12 mouse cellular contexts compared by ENCODE assay signal in the genomic region with DNA sequence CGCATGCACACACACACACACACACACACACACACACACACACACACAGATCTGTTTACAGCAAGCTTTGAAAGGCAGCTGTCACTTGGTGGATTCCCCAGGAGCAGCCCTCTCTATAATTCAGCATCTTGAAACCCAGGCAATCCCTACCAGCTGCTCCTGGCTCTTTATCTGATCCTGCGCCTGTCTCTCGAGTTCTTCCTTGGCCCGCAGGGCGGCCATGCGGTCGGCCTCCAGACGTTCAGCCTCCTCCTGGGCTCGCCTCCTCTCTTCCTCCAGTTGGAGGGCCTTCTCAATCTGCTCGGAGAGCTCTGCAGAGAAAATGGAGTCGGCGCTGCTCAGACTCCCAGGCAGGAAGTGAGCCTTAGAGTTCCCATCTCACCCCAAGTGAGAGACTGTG. TPM values are rescaled to one million over a fixed set of nuclear protein-coding genes. Genes with fewer than 3 reads are reported as not detected.
A peak's percentile ranks its signal among the peaks of the same experiment; 100 is the strongest.
DNase-seq lines count a peak whose midpoint lies in the region; ATAC-seq and TF ChIP-seq lines count a peak whose summit lies in the region.
"Had no signal": no experiment of that assay in that cellular context is flagged by ENCODE, and none has a peak within 500 bp of the region (broad histone marks: within the 10 kb centered on the region; RNA-seq: fewer than 3 reads in every experiment).

No protein-coding gene starts in this region.

- H3K36me3 ChIP-seq in midbrain, embryonic 12.5 days: peaks cover 18% of the 10 kb centered on the region
- 0 out of 2 replicates have a peak, but pooled peaks cover 3% of the 10 kb centered on the region for H3K36me3 ChIP-seq in midbrain, embryonic 14.5 days (ENCODE audit: control insufficient read depth, insufficient read depth, low read length)
- peaks cover 53% of the 10 kb centered on the region for H3K36me3 ChIP-seq in embryonic facial prominence, embryonic 10.5 days (replicated peaks)
- peaks cover 23% of the 10 kb centered on the region for H3K36me3 ChIP-seq in lung, postnatal 0 days (ENCODE audit: insufficient read depth, low read length)

- no peak for ATAC-seq in midbrain, embryonic 12.5 days (ENCODE audit: low FRiP score, low read depth)
- ATAC-seq in midbrain, embryonic 14.5 days (ENCODE audit: low FRiP score, low TSS enrichment): no peak
- ATAC-seq in lung, postnatal 0 days: no peak
- ATAC-seq: inflammation-experienced regulatory T-cells, adult 6 months had no signal

- peak; percentile 11 for DNase-seq in heart, postnatal 4 days
- no peak for DNase-seq in heart, postnatal 10 days
- no peak for DNase-seq in midbrain, embryonic 14.5 days
- DNase-seq in embryonic facial prominence, embryonic 10.5 days (ENCODE audit: low spot score): no peak
- peak; percentile 52 to 54 for DNase-seq in layer of hippocampus, adult 2 months (ENCODE audit: low spot score in 2 of 2)
- no peak for DNase-seq in lung, postnatal 0 days (ENCODE audit: low spot score)
- no peak for DNase-seq in frontal cortex, postnatal 10 days (ENCODE audit: low spot score in 2 of 2)
- DNase-seq: cerebellum, postnatal 14 days had no signal

- no peak overlapping the region for H3K4me2 ChIP-seq in midbrain, embryonic 12.5 days (replicated peaks)
- H3K4me2 ChIP-seq in midbrain, embryonic 14.5 days (ENCODE audit: low read length): no peak overlapping the region
- no peak overlapping the region for H3K4me2 ChIP-seq in lung, postnatal 0 days (replicated peaks; ENCODE audit: low read depth, low read length)
- H3K4me2 ChIP-seq: liver, embryonic 15.5 days had no signal

- no peak overlapping the region for H3K4me3 ChIP-seq in midbrain, embryonic 12.5 days
- H3K4me3 ChIP-seq in midbrain, embryonic 14.5 days (replicated peaks; ENCODE audit: low read depth, low read length): no peak overlapping the region
- no peak overlapping the region for H3K4me3 ChIP-seq in embryonic facial prominence, embryonic 10.5 days
- H3K4me3 ChIP-seq in layer of hippocampus, adult 2 months: no peak overlapping the region
- no peak overlapping the region for H3K4me3 ChIP-seq in lung, postnatal 0 days (ENCODE audit: low read depth, low read length)
- H3K4me3 ChIP-seq: liver, embryonic 15.5 days; megakaryocyte, embryonic 14.5 days had no signal

- no peaks in the 10 kb centered on the region for H3K9me3 ChIP-seq in midbrain, embryonic 12.5 days
- no peaks in the 10 kb centered on the region for H3K9me3 ChIP-seq in midbrain, embryonic 14.5 days (ENCODE audit: control insufficient read depth, low read length)
- no peaks in the 10 kb centered on the region for H3K9me3 ChIP-seq in embryonic facial prominence, embryonic 10.5 days
- no peaks in the 10 kb centered on the region for H3K9me3 ChIP-seq in lung, postnatal 0 days (ENCODE audit: low read length)
- H3K9me3 ChIP-seq: liver, embryonic 15.5 days; megakaryocyte, embryonic 14.5 days had no signal

- intact Hi-C loops in heart, postnatal 10 days (cut with DNase I): no loop called here

- H3K27ac ChIP-seq in midbrain, embryonic 12.5 days (replicated peaks): peak overlapping the region; percentile 49; the same call in 1 of the 2 replicates
- H3K27ac ChIP-seq in midbrain, embryonic 14.5 days (replicated peaks; ENCODE audit: low read depth, low read length): no peak overlapping the region
- H3K27ac ChIP-seq in embryonic facial prominence, embryonic 10.5 days (replicated peaks): peak overlapping the region; percentile 12; the same call in 1 of the 2 replicates
- peak overlapping the region; percentile 10; the same call in 1 of the 2 replicates for H3K27ac ChIP-seq in layer of hippocampus, adult 2 months
- no peak overlapping the region for H3K27ac ChIP-seq in lung, postnatal 0 days (ENCODE audit: low read length)
- H3K27ac ChIP-seq: liver, embryonic 15.5 days had no signal

- TF ChIP-seq CTCF in layer of hippocampus, adult 2 months (conservative IDR thresholded peaks at IDR 0.05): no peak
- TF ChIP-seq CTCF in lung, postnatal 0 days (IDR thresholded peaks at IDR 0.05): no peak

- 78% methylated on average over 12 of the region's 12 CpGs for WGBS in midbrain, embryonic 12.5 days
- WGBS in midbrain, embryonic 14.5 days: 69% methylated on average over 12 of the region's 12 CpGs
- WGBS in embryonic facial prominence, embryonic 10.5 days: 82% methylated on average over 12 of the region's 12 CpGs
- 84% methylated on average over 12 of the region's 12 CpGs for WGBS in lung, postnatal 0 days

- TF ChIP-seq EP300 in lung, postnatal 0 days (IDR thresholded peaks at IDR 0.05): no peak

- no peak overlapping the region for H3K9ac ChIP-seq in midbrain, embryonic 12.5 days (replicated peaks)
- H3K9ac ChIP-seq in midbrain, embryonic 14.5 days (replicated peaks; ENCODE audit: low read length): no peak overlapping the region
- H3K9ac ChIP-seq in lung, postnatal 0 days (replicated peaks; ENCODE audit: low read depth): no peak overlapping the region
- H3K9ac ChIP-seq: liver, embryonic 15.5 days had no signal

- H3K4me1 ChIP-seq in midbrain, embryonic 12.5 days: peaks cover 59% of the 10 kb centered on the region
- peaks cover 27% of the 10 kb centered on the region for H3K4me1 ChIP-seq in midbrain, embryonic 14.5 days (ENCODE audit: control insufficient read depth, insufficient read depth, low read length)
- peaks cover 74% of the 10 kb centered on the region for H3K4me1 ChIP-seq in embryonic facial prominence, embryonic 10.5 days
- peaks cover 11% of the 10 kb centered on the region; the same call in 1 of the 2 replicates for H3K4me1 ChIP-seq in lung, postnatal 0 days (ENCODE audit: insufficient read depth, low read depth, low read length)

- peaks cover 32% of the 10 kb centered on the region for H3K27me3 ChIP-seq in midbrain, embryonic 12.5 days
- H3K27me3 ChIP-seq in midbrain, embryonic 14.5 days (ENCODE audit: control insufficient read depth, insufficient read depth, low read length): no peaks in the 10 kb centered on the region
- no peaks in the 10 kb centered on the region for H3K27me3 ChIP-seq in embryonic facial prominence, embryonic 10.5 days (replicated peaks; ENCODE audit: low read depth, poor library complexity, severe bottlenecking)
- H3K27me3 ChIP-seq in lung, postnatal 0 days (replicated peaks; ENCODE audit: insufficient read depth, low read length): no peaks in the 10 kb centered on the region
- H3K27me3 ChIP-seq: liver, embryonic 15.5 days; megakaryocyte, embryonic 14.5 days had no signal

RNA-seq across cellular contexts. Expression of gene Ezr, which starts 41.3 kb away (rescaled TPM):
- total RNA-seq in heart, postnatal 4 days (2021): 100 to 1,000 TPM; 103 to 104 TPM
- 10 to 100 TPM; 68.1 to 83.6 TPM for total RNA-seq in heart, postnatal 10 days (2021)
- polyA plus RNA-seq in midbrain, embryonic 12.5 days (2016; fragmentation: Nextera tagmentation; extraction: Ambion mirVana): 53.2 and 60.8 TPM in 2 replicates
- polyA plus RNA-seq in midbrain, embryonic 14.5 days (2014; fragmentation: Nextera tagmentation; extraction: Ambion mirVana): 20.8 and 27.8 TPM in 2 replicates
- 51.6 and 55.0 TPM in 2 replicates for polyA plus RNA-seq in embryonic facial prominence, embryonic 10.5 days (2016; fragmentation: Nextera tagmentation; extraction: Ambion mirVana)
- 10 to 100 TPM; 48.0 to 51.1 TPM for total RNA-seq in layer of hippocampus, adult 2 months (2021)
- 275 and 288 TPM in 2 replicates for polyA plus RNA-seq in lung, postnatal 0 days (2015; fragmentation: Nextera tagmentation; extraction: Ambion mirVana)

Comparison
In these comparisons a context has a peak if more than half of its experiments do, and no peak if none do; other contexts are left out.
1. DNase-seq: peak in heart, postnatal 4 days (single experiment) and layer of hippocampus, adult 2 months (2 of 2); none in heart, postnatal 10 days (0 of 2), midbrain, embryonic 14.5 days (single experiment), embryonic facial prominence, embryonic 10.5 days (single experiment), lung, postnatal 0 days (single experiment) and frontal cortex, postnatal 10 days (0 of 2).
2. H3K27ac ChIP-seq: peak in midbrain, embryonic 12.5 days (single experiment), embryonic facial prominence, embryonic 10.5 days (single experiment) and layer of hippocampus, adult 2 months (single experiment); none in midbrain, embryonic 14.5 days (single experiment) and lung, postnatal 0 days (single experiment).